Mouse (Mus musculus) heart, adult 2 months (tissue): ENCODE measurements around the gene U2af1l4. TPM values are rescaled to one million over a fixed set of nuclear protein-coding genes. Genes with fewer than 3 reads are reported as not detected.

Experiments
- DNase-seq, 2 experiments: peaks; one replicate each; pipeline ENCODE4 v3.0.0; 2021
- H3K27ac ChIP-seq: fragments of 200-600 bp; 2 replicates; pipeline ENCODE4 v1.8.1; 2022
- H3K27me3 ChIP-seq: fragments of 200-500 bp; 2 replicates; pipeline ENCODE4 v1.6.1; 2012; ENCODE audit warnings: mild to moderate bottlenecking, low read length, inconsistent platforms, mixed read lengths; ENCODE audit not compliant: control insufficient read depth, insufficient read depth
- H3K36me3 ChIP-seq: fragments of 200-500 bp; 2 replicates; pipeline ENCODE4 v1.6.1; 2012; ENCODE audit warnings: low read length, inconsistent platforms; ENCODE audit not compliant: control insufficient read depth, insufficient read depth
- H3K4me1 ChIP-seq: fragments of 200-500 bp; 2 replicates; pipeline ENCODE4 v1.6.1; 2011; ENCODE audit warnings: low read length; ENCODE audit not compliant: control insufficient read depth, insufficient read depth
- H3K4me3 ChIP-seq: fragments of 200-600 bp; 2 replicates; pipeline ENCODE4 v1.8.1; 2022
- H3K79me2 ChIP-seq: fragments of 200-500 bp; replicated peaks from 2 replicates; pipeline ENCODE4 v1.6.1; 2012; ENCODE audit warnings: mild to moderate bottlenecking, inconsistent platforms, low read length, moderate library complexity, mixed read lengths; ENCODE audit not compliant: control insufficient read depth, insufficient read depth
- H3K9ac ChIP-seq: fragments of 200-500 bp; 2 replicates; pipeline ENCODE4 v1.6.1; 2012; ENCODE audit warnings: low read depth, mild to moderate bottlenecking, control low read depth, inconsistent platforms, low read length, mixed read lengths
- CTCF ChIP-seq: fragments of 200-600 bp; IDR thresholded peaks from 2 replicates; pipeline ENCODE4 v1.8.1; 2022; ENCODE audit warnings: antibody characterized with exemption, mild to moderate bottlenecking, moderate library complexity
- EP300 ChIP-seq: fragments of 200-500 bp; IDR thresholded peaks from 2 replicates; pipeline ENCODE4 v1.6.1; 2011; ENCODE audit warnings: low read depth, low read length, control low read depth; ENCODE audit not compliant: insufficient read depth
- POLR2A ChIP-seq: fragments of 200-500 bp; IDR thresholded peaks from 2 replicates; pipeline ENCODE4 v1.6.1; 2011; ENCODE audit warnings: mild to moderate bottlenecking, low read depth, low read length, control low read depth; ENCODE audit not compliant: insufficient read depth
- WGBS: fragments of 180-500 bp; shearing (Covaris S2); methylation state at CpG from one replicate; pipeline ENCODE4 v1.1.7; 2018; 5-methylcytosine and 5-hydroxymethylcytosine counted together
- intact Hi-C: fragments of 180-260 bp; cut with DNase I; formaldehyde crosslinking; loops from one replicate; pipeline ENCODE4 v1.15.1; 2025
- polyA plus RNA-seq: library from polyadenylated mRNA; depleted of rRNA; stranded (reverse); fragments of >200 nt; gene quantifications from 2 replicates; pipeline ENCODE4 v1.2.3, GENCODE M21; 2012
- total RNA-seq, 2 experiments: library from RNA; stranded (reverse); gene quantifications; 2 replicates each; pipeline ENCODE4 v1.2.3; 2021

U2af1l4 gene
- total and polyA plus RNA-seq, 3 experiments = 56.0 to 67.9 (median 61.3) TPM

DNA sequence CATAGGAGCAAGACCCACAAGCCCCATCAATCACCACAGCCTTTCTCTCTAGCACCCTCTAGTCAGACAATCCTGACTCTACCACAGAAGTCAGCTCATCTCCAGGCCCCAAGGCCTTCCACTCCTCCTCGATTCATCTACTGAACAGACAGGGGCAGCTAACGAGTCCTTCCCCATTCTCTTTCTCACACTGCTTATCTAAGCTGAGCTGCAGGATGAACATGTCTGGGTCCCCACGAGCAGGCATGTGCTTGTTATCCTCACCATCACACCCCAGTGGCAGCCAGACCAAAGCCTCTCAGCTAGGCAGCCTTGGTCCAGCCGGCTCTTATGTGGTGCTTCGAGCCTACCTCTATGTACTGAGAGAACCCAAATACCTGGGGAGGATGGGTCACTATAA, 9.3 kb downstream of the U2af1l4 start:
- TF ChIP-seq POLR2A = no peak
- TF ChIP-seq CTCF = no peak
- TF ChIP-seq EP300 = no peak
- Histone ChIP-seq H3K4me3 (no peak overlapping the region), H3K36me3 (no peaks in the 10 kb centered on the region), H3K4me1 (no peaks in the 10 kb centered on the region), H3K27ac (no peak overlapping the region), H3K9ac (no peak overlapping the region), H3K79me2 (no peaks in the 10 kb centered on the region), H3K27me3 (no peaks in the 10 kb centered on the region)
- no peak for DNase-seq
- WGBS = 79% methylated on average over 5 of the region's 5 CpGs
- intact Hi-C loops = no loop called here

DNA sequence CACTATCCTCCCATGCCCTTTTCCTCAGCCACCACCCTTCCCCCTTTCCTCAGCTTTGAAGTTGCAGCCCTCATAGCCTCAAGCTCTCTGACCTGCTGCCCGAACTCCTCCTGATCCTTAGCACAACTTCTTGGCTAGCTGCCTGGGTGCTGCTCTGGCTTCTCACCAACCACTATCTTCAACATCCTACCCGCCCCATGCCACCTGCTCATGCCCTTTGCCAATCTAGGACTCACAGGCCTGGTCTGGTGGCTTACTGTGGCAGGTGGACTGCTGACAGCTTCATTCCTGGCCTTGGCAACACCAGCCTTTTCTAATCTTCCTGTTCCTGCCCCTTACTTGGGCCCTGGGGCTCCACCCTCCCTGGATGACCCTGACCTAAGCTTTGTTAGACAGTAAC, 9.9 kb downstream of the U2af1l4 start:
- H3K27ac ChIP-seq = peak overlapping the region; percentile 15; the same call in 1 of the 2 replicates

DNA sequence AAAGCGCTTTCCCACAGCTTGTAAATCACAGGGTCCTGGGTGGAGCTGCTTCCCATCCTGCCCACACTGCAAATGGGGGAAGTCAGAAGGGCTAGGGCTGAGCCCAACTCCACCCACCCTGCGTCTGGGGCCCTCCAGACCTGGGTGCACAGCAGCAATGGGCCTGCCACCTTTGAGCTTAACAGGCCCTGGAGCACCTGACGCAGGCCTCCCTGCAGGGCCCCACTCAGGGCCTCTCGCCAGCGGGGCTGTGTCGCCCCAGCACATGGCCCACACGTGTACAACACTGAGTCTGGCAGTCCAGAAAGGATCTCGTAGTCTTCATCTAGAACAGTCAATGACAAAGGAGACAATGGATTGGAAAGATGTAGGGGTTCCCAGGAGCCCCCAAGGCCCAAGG, 16.8 kb downstream of the U2af1l4 start:
- no peaks in the 10 kb centered on the region for H3K4me1 ChIP-seq
- DNase-seq = no peak
- no peak overlapping the region for H3K4me3 ChIP-seq
- no peaks in the 10 kb centered on the region for H3K36me3 ChIP-seq
- intact Hi-C loops = no loop called here
- TF ChIP-seq POLR2A = no peak
- no peak overlapping the region for H3K9ac ChIP-seq
- H3K27ac ChIP-seq = no peak overlapping the region
- WGBS = 94% methylated on average over 8 of the region's 8 CpGs
- no peaks in the 10 kb centered on the region for H3K27me3 ChIP-seq
- no peaks in the 10 kb centered on the region; the same call in 1 of the 2 replicates for H3K79me2 ChIP-seq

More for the DNA sequence above, 9.9 kb downstream of the U2af1l4 start:
- peak in 1 of 2 experiments; percentile 70 for DNase-seq
- Histone ChIP-seq H3K4me3 (no peak overlapping the region), H3K9ac (no peak overlapping the region), H3K4me1 (no peaks in the 10 kb centered on the region), H3K79me2 (no peaks in the 10 kb centered on the region), H3K36me3 (no peaks in the 10 kb centered on the region), H3K27me3 (no peaks in the 10 kb centered on the region)
- TF ChIP-seq POLR2A (no peak), EP300 (peak; percentile 58; the same call in 1 of the 2 replicates)
- intact Hi-C loops = no loop called here
- WGBS = 43% methylated on average over 2 of the region's 2 CpGs

DNA sequence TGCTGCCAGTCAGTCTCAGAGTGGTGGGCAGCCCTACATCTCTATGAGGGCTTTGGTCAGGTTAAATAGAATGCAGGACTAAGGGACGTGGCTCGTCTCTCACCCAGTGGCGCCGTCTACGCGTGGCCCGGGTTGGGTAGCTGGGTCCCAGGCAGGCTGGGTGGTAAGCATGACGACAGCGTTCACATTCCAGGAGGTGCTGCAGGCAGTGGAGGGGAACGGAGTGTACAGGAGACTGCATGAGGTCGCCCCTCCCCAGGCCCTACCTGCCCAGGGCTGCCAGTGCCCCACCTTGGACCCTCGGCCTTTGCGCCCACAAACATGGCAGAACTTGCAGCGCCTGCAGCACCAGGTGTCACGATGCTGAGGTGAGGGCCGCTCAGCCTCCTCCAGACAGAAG, 18.4 kb downstream of the U2af1l4 start:
- no peak for DNase-seq
- no peaks in the 10 kb centered on the region for H3K4me1 ChIP-seq
- 94% methylated on average over 16 of the region's 16 CpGs for WGBS
- TF ChIP-seq CTCF (no peak), EP300 (no peak), POLR2A (no peak)
- no peak overlapping the region for H3K9ac ChIP-seq
- H3K79me2 ChIP-seq = no peaks in the 10 kb centered on the region; the same call in 1 of the 2 replicates
- H3K27me3 ChIP-seq = no peaks in the 10 kb centered on the region
- no peak overlapping the region for H3K4me3 ChIP-seq
- no peak overlapping the region for H3K27ac ChIP-seq
- intact Hi-C loops = no loop called here
- H3K36me3 ChIP-seq = no peaks in the 10 kb centered on the region

DNA sequence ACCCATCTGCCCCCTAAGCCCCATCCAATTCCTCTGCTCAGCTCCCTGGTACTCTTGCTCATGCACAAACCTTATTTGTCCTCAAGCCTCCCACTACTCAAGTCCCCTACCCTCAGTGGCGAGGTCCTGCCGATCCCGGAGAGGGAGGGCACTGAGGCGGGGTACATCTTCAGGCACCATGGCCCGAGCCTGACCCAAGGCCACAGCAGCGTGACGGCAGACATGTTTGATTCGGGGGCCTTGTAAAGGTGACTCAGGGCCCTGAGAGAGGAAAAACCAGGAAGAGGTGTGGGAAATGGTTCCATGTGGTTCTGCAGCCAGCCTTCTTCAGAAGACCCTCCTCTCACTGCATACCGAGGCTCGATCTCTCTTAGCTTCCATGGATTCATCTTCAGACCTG, 21.2 kb downstream of the U2af1l4 start:
- Histone ChIP-seq H3K36me3 (no peaks in the 10 kb centered on the region), H3K4me1 (no peaks in the 10 kb centered on the region), H3K4me3 (no peak overlapping the region), H3K27ac (no peak overlapping the region), H3K9ac (no peak overlapping the region), H3K27me3 (no peaks in the 10 kb centered on the region), H3K79me2 (peaks cover 1% of the 10 kb centered on the region)
- no peak for DNase-seq
- intact Hi-C loops = no loop called here
- TF ChIP-seq POLR2A (no peak), CTCF (no peak), EP300 (no peak)
- 91% methylated on average over 10 of the region's 10 CpGs for WGBS

DNA sequence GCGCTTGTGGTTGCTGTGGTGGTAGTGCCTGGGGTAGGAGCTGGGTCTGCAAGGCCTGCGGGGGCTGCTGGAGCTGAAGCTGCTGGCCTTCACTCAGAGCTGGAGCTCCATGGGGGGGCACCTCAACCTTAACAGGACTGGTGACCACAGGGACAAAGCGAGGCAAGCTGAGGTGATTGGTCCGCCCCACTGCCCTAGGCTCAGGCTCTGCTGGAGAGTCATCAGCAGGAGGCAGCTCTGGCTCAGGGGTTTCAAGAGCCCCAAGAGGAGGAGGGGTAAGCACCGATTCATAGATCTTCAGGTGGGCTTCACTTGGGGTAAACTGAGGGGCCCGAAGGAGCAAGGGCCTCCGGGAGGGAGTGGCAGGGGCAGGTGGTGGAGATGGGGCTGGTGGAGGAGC, 22.1 kb downstream of the U2af1l4 start:
- no peak overlapping the region for H3K27ac ChIP-seq
- no peaks in the 10 kb centered on the region for H3K4me1 ChIP-seq
- DNase-seq = no peak
- H3K27me3 ChIP-seq = no peaks in the 10 kb centered on the region
- peaks cover 1% of the 10 kb centered on the region for H3K79me2 ChIP-seq
- no peak overlapping the region for H3K4me3 ChIP-seq
- no peak for TF ChIP-seq EP300
- TF ChIP-seq CTCF = no peak
- TF ChIP-seq POLR2A = no peak
- intact Hi-C loops = no loop called here
- 96% methylated on average over 7 of the region's 7 CpGs for WGBS
- H3K36me3 ChIP-seq = no peaks in the 10 kb centered on the region
- no peak overlapping the region for H3K9ac ChIP-seq
